Mouse (Mus musculus): ENCODE measurements around the gene Dach2. TPM values are rescaled to one million over a fixed set of nuclear protein-coding genes. Genes with fewer than 3 reads are reported as not detected.
"Not testable (repeated sequence)": the region's sequence is repeated elsewhere in the genome, so short reads cannot be mapped to it uniquely, and the experiment has no call there.

Gene Dach2
- total RNA-seq (2021) = under 1 TPM; 0.34 to 0.57 TPM

GRCm38 (mm10) chrX:113297404-113297803 lies at the start of gene Dach2:
Dach2 (plus strand) TSS chrX:113297510.
- intact Hi-C loops (cut with DNase I) = no loop called here
- no peak for DNase-seq (ENCODE audit: low spot score in 2 of 2)

- intact Hi-C loops (cut with DNase I); DNase-seq (ENCODE audit: low spot score in 2 of 2): not testable (repeated sequence)
Observed at GRCm38 (mm10) chrX:113252427-113252826, 44.9 kb upstream of the Dach2 start.

- intact Hi-C loops (cut with DNase I) = no loop called here
- peak in 1 of 2 experiments; percentile 18 for DNase-seq (ENCODE audit: low spot score in 2 of 2)
Observed at GRCm38 (mm10) chrX:113298031-113298430, 721 bp downstream of the Dach2 start.

- DNase-seq (ENCODE audit: low spot score in 2 of 2) = no peak
- intact Hi-C loops (cut with DNase I) = no loop called here
Observed at GRCm38 (mm10) chrX:113298468-113298867, 1.2 kb downstream of the Dach2 start.

GRCm38 (mm10) chrX:113304323-113304722 lies 7.0 kb downstream of the Dach2 start:
- intact Hi-C loops (cut with DNase I) = no loop called here
- no peak for DNase-seq (ENCODE audit: low spot score in 2 of 2)

- intact Hi-C loops (cut with DNase I) = no loop called here
- no peak for DNase-seq (ENCODE audit: low spot score in 2 of 2)
Observed at GRCm38 (mm10) chrX:113338143-113338542, 40.8 kb downstream of the Dach2 start.

- no peak for DNase-seq (ENCODE audit: low spot score in 2 of 2)
- intact Hi-C loops (cut with DNase I) = no loop called here
Observed at GRCm38 (mm10) chrX:113394417-113394816, 97.1 kb downstream of the Dach2 start.

- intact Hi-C loops (cut with DNase I) = no loop called here
- DNase-seq (ENCODE audit: low spot score in 2 of 2) = no peak
Observed at GRCm38 (mm10) chrX:113408756-113409155, 111.4 kb downstream of the Dach2 start.

- intact Hi-C loops (cut with DNase I) = no loop called here
- DNase-seq (ENCODE audit: low spot score in 2 of 2) = no peak
Observed at GRCm38 (mm10) chrX:113421517-113422187, 124.3 kb downstream of the Dach2 start.

- DNase-seq (ENCODE audit: low spot score in 2 of 2) = no peak
- intact Hi-C loops (cut with DNase I) = no loop called here
Observed at GRCm38 (mm10) chrX:113482131-113482530, 184.8 kb downstream of the Dach2 start.

GRCm38 (mm10) chrX:113545106-113545505 lies 247.8 kb downstream of the Dach2 start:
- DNase-seq (ENCODE audit: low spot score in 2 of 2) = no peak
- intact Hi-C loops (cut with DNase I) = no loop called here

GRCm38 (mm10) chrX:113563897-113564296 lies 266.6 kb downstream of the Dach2 start:
- intact Hi-C loops (cut with DNase I) = no loop called here

GRCm38 (mm10) chrX:113666069-113666468 lies 368.8 kb downstream of the Dach2 start:
- intact Hi-C loops (cut with DNase I) = no loop called here
- DNase-seq (ENCODE audit: low spot score in 2 of 2) = no peak

More at GRCm38 (mm10) chrX:113563897-113564296, 266.6 kb downstream of the Dach2 start:
- no peak for DNase-seq (ENCODE audit: low spot score in 2 of 2)

- intact Hi-C loops (cut with DNase I) = no loop called here
- DNase-seq (ENCODE audit: low spot score in 2 of 2) = no peak
Observed at GRCm38 (mm10) chrX:113687163-113687562, 389.9 kb downstream of the Dach2 start.

- no peak for DNase-seq (ENCODE audit: low spot score in 2 of 2)
- intact Hi-C loops (cut with DNase I) = no loop called here
Observed at GRCm38 (mm10) chrX:113712363-113712762, 415.1 kb downstream of the Dach2 start.

- DNase-seq (ENCODE audit: low spot score in 2 of 2) = no peak
- intact Hi-C loops (cut with DNase I) = no loop called here
Observed at GRCm38 (mm10) chrX:113724124-113724523, 426.8 kb downstream of the Dach2 start.

GRCm38 (mm10) chrX:113747122-113747521 lies 449.8 kb downstream of the Dach2 start:
- no peak for DNase-seq (ENCODE audit: low spot score in 2 of 2)
- intact Hi-C loops (cut with DNase I) = no loop called here

- DNase-seq (ENCODE audit: low spot score in 2 of 2) = no peak
- intact Hi-C loops (cut with DNase I) = no loop called here
Observed at GRCm38 (mm10) chrX:113792264-113792663, 495.0 kb downstream of the Dach2 start.

- DNase-seq (ENCODE audit: low spot score in 2 of 2) = no peak
- intact Hi-C loops (cut with DNase I) = no loop called here
Observed at GRCm38 (mm10) chrX:113810369-113810768, 513.1 kb downstream of the Dach2 start.

- no peak for DNase-seq (ENCODE audit: low spot score in 2 of 2)
- intact Hi-C loops (cut with DNase I) = no loop called here
Observed at GRCm38 (mm10) chrX:113826810-113827209, 529.5 kb downstream of the Dach2 start.

GRCm38 (mm10) chrX:113833062-113833461 lies 535.8 kb downstream of the Dach2 start:
- intact Hi-C loops (cut with DNase I) = no loop called here
- DNase-seq (ENCODE audit: low spot score in 2 of 2) = no peak

Data from left cerebral cortex, postnatal 36 days (tissue).